Mouse (Mus musculus) fibroblast of lung, adult 2 months (primary cell): ENCODE results near the gene Rbl1.
"Not testable (repeated sequence)": the region's sequence is repeated elsewhere in the genome, so short reads cannot be mapped to it uniquely, and the experiment has no call there.

Experiments used
- DNase-seq: peaks from one replicate; pipeline ENCODE4 v3.0.0-alpha.2; 2011; ENCODE audit warnings: low read depth

Gene Rbl1

DNA sequence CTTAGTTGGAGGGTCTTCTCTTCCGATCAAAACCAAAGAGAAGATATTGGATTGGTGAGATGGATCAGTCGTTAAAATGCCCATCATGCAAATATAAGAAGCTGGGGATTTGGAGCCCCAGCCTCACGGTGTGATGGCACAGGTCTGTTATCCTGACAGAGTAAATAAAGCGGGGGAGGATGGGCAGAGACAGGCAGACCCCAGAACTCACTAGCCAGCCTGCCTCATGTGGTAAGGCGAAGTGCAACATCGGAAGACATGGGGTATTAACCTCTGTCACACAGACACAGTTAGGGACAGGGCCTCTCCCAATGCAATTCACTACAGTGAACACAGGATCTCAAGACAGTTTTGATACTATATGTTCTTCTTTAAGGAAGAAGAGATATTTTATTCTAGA, 33.7 kb downstream of the Rbl1 start:
- no peak for DNase-seq

DNA sequence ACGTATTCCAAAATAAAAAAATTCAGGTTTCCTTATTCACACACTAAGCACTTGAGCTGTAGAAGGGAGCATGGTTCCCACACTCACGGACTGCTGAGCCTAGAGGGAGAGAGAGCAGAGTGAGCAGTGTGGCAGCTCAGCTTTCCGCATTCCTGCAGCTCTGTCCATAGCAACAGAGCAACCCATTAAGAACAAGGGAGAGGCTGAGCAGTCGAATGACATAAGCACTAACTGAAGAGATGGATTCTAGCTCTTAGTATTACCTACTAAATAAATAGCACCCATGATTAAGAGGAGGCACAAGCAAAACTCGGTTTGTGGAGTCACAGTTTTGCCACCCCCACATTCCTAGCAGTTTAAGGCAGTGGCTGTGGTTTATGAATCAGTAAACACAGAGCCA, 34.2 kb downstream of the Rbl1 start:
- DNase-seq: no peak

DNA sequence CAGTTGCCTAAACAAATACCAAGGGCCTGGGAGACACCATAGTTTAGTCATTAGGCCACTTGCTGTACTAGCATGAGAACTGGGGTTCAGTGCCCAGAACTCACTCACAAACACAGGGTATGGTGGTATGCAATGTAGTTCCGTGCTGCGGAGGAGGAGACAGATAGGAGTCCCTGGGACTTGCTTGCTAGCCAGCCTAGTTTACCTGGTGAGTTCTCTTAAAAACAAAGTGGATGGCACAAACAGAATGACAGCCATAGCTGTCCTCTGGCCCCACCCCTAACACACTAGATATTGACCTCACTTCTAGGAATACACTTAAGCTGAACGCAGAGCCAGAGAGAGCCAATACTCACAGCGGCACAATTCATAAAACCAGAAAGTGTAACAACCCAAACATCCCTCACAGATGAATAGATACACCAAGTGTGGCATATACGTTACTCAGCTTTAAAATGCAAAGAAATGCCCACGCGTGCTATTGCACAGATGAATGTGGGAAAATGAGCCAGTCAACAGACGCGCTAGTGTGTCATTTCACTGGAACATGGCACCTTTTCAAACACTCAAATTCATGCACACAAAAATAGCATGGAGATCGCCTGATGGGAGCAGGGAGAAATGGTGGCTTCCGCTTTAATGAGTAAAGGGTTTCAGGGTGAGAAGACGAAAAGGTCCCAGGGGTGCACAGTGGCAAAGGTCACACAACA, 37.8 kb downstream of the Rbl1 start:
- no peak for DNase-seq

DNA sequence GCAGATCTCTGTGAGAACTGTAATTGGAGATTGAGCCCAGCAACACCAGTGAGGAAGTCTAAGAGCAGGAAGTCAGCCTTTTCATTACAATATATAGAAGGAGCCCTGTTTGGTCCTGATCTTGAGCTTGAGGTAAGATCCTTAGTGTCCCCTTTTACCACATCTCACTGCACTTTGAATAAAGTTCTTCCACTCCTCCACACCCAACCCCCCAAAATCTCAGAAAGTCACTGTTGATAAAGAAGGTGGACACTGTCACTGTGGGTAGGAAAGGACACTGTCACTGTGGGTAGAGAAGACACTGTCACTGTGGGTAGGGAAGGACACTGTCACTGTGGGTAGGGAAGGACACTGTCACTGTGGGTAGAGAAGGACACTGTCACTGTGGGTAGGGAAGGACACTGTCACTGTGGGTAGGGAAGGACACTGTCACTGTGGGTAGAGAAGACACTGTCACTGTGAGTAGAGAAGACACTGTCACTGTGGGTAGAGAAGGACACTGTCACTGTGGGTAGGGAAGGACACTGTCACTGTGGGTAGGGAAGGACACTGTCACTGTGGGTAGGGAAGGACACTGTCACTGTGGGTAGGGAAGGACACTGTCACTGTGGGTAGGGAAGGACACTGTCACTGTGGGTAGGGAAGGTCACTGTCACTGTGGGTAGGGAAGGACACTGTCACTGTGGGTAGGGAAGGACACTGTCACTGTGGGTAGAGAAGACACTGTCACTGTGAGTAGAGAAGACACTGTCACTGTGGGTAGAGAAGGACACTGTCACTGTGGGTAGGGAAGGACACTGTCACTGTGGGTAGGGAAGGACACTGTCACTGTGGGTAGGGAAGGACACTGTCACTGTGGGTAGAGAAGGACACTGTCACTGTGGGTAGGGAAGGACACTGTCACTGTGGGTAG, 38.8 kb downstream of the Rbl1 start:
- DNase-seq: not testable (repeated sequence)

DNA sequence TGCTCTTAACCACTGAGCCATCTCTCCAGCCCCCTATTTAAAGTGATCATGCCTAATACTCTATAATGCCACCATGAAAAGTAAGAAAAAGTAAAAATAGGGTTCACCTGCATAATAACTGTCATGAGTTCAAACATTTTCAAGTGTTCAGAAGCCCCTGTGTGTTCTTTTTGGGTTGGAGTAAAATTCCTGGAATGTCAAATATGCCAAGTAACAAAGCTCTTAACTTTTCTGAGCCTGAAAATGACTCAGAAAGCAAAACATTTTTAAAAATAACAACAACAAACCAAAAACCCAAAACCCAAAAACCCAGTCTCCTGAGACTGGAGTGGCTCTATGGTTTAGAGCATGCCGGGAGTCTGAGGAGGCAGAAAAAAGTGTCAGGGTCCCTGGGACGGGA, 40.2 kb downstream of the Rbl1 start:
- DNase-seq: no peak

- no peak for DNase-seq
Observed at GRCm38 (mm10) chr2:157156079-157156478, 48.3 kb downstream of the Rbl1 start.

GRCm38 (mm10) chr2:157153235-157153634, 51.1 kb downstream of the Rbl1 start:
- DNase-seq: no peak

DNA sequence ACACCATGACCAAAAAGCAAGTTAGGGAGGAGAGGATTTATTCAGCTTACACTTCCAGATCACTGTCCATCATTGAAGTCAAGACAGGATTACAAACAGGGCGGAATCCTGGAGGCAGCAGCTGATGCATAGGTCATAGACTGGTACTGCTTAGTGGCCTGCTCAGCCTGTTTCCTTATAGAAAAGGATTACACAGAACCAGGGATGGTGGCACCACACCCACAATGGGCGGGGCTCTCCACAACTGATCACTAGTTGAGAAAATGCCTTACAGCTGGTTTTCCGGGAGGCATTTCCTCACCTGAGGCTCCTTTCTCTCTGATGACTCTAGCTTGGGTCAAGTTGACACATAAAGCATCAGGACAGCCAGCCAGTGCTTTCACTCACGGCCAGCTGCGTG, 55.9 kb downstream of the Rbl1 start:
- no peak for DNase-seq

DNA sequence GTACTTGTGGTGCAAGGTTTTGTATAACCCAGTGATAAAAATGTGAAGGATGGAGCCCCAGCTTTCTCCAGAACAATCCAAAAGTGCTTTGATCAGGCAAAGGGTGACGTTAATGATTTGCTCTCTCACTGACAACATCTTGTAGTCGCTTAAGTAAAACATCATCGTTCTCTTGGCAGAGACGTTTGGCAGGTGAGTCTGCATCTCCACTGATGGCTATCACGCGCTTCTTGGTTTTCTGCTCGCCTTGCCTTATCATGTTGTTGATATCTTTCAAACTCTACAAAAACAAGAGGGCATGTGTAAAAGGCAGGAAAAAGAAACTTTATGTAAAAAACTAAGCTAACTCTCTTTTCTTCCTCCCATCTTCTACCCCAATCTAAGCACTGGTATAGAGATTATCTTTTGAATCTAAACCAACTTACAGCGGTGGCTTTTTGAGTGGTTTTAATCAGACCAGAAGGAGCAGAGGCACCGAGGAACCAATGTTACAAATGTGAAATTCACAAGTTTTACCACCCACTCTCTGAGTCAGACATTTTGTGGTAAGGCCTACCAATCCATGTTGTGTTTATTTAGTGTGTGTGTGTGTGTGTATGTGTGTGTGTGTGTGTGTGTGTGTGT, 56.8 kb downstream of the Rbl1 start:
- no peak for DNase-seq

- no peak for DNase-seq
Observed at GRCm38 (mm10) chr2:157145173-157145572, 59.2 kb downstream of the Rbl1 start.

GRCm38 (mm10) chr2:157144132-157144531, 60.2 kb downstream of the Rbl1 start:
- no peak for DNase-seq

DNA sequence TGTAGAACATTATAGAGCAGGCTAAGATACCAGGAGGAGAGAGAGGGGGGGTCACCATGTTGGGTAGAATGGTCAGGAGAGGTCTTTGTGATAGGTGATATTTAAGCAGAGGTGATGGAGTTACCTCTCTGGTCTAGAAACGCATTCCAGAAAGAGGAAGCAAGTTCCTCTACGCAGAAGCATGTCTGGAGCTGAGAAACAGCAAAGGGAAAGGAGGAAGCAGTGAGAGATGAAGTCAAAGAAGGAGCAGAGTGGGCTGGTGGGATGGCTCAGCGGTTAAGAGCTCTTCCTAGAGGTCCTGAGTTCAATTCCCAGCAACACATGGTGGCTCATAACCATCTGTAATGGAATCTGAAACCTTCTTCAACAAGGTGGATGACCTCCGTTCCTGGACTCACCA, 62.4 kb downstream of the Rbl1 start:
- no peak for DNase-seq

DNA sequence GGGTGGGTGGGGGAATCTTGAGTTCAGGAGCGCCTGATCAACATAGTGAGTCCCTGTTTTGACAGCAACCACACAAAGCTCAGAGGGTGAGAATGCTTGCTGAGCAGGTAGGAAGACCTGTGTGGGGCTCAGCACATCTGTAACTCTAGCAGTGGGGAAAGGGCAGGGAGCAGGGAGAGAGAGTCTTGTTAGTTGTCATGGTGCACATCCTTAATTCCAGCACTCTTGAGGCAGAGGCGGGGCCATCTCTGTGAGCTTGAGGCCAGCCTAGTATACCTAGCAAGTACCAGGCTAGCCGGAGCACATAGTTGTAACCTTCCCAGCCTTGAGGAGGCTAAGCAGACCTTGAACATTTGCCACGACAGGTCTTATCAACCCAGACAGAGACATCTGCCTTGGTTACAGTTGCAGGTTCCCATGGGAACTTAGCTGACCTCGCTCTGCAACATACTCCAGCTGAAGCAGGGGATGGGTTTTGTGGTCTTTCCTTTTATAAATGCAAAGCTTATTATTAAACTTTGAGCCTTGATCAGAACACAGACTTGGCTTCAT, 65.0 kb downstream of the Rbl1 start:
- no peak for DNase-seq

- DNase-seq: no peak
Observed at GRCm38 (mm10) chr2:157138808-157139207, 65.5 kb downstream of the Rbl1 start.

GRCm38 (mm10) chr2:157137959-157138731, 66.2 kb downstream of the Rbl1 start:
- DNase-seq: no peak

- peak; percentile 18 for DNase-seq
Observed at GRCm38 (mm10) chr2:157136646-157137045, 67.7 kb downstream of the Rbl1 start.

DNA sequence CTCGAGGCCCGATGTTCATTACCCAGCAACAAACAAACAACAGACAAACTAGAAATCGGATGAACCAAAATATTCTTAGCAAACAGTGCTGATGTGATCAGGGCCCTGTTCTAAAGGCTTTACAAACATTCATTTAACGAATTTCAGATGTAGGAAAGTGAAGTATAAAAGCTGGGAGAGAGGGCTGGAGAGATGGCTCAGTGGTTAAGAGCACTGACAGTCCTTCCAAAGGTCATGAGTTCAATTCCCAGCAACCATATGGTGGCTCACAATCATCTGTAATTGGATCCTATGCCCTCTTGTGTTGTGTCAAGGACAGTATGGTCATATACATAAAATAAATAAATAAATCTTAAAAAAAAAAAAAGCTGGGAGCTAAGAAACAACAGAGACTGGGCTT, 68.2 kb downstream of the Rbl1 start:
- no peak for DNase-seq

- no peak for DNase-seq
Observed at GRCm38 (mm10) chr2:157135529-157136120, 68.7 kb downstream of the Rbl1 start.

- DNase-seq: peak; percentile 92
Observed at GRCm38 (mm10) chr2:157135014-157135413, 69.3 kb downstream of the Rbl1 start, which contains the start of gene Samhd1. TSS of gene Samhd1 (minus strand) at chr2:157135265.

GRCm38 (mm10) chr2:157134479-157134931, 69.8 kb downstream of the Rbl1 start:
- no peak for DNase-seq
